Mouse (Mus musculus) monocyte, adult 2 months (primary cell): ENCODE results near the gene Pxdc1.

Experiments used
- DNase-seq, 2 experiments: peaks; one replicate each; pipeline ENCODE4 v3.0.0; 2022; ENCODE audit warnings: low spot score in 2 of 2, low read depth in 1 of 2

The Pxdc1 gene

GRCm38 (mm10) chr13:34596797-34597196, 56.5 kb downstream of the Pxdc1 start:
- no peak for DNase-seq
